Mouse (Mus musculus) G1E (cell line): ENCODE results near the gene Lrp5.

Experiments used
- CTCF ChIP-seq: IDR thresholded peaks from 2 replicates; pipeline ENCODE4 v1.5.1; 2012; ENCODE audit warnings: low read depth, low read length, inconsistent platforms, mixed read lengths
- GATA1 ChIP-seq: IDR thresholded peaks from 2 replicates; pipeline ENCODE4 v1.6.1; 2012; ENCODE audit warnings: borderline replicate concordance, low read length, inconsistent platforms, mixed read lengths
- GATA2 ChIP-seq: IDR thresholded peaks from 2 replicates; pipeline ENCODE4 v1.6.1; 2012; ENCODE audit warnings: low read depth, low read length, inconsistent platforms, borderline replicate concordance
- POLR2AphosphoS5 ChIP-seq: IDR thresholded peaks from 2 replicates; pipeline ENCODE4 v1.6.1; 2012; ENCODE audit warnings: low read depth, low read length, inconsistent platforms; ENCODE audit not compliant: insufficient replicate concordance
- TAL1 ChIP-seq: conservative IDR thresholded peaks from 2 replicates; pipeline ENCODE4 v1.6.1; 2012; ENCODE audit warnings: low read depth, low read length, inconsistent platforms, mixed read lengths

DNA sequence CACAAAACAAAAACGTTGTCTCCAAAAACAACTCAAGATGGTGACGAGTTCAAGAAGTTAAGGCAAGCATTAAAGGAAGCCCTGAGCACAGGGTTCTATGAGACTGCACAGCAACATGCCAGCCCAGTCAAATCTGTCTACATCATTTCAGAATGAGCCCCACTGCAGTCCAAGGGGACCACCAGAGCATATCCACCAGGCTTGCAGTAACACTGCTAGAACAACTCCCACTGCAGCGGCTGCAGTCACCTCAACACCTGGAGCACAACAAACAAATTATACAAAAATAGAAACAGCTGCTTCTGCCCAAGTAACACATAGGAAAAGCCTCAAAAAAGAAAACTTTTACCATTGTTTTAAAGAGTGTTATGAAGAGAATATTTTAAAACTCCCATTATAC lies 151.4 kb downstream of the Lrp5 start:
- TF ChIP-seq CTCF (no peak), POLR2AphosphoS5 (no peak), TAL1 (no peak), GATA1 (no peak), GATA2 (no peak)
